Mouse (Mus musculus): ENCODE measurements around the gene Crtac1.
A peak's percentile ranks its signal among the peaks of the same experiment; 100 is the strongest.

Crtac1 gene

DNA sequence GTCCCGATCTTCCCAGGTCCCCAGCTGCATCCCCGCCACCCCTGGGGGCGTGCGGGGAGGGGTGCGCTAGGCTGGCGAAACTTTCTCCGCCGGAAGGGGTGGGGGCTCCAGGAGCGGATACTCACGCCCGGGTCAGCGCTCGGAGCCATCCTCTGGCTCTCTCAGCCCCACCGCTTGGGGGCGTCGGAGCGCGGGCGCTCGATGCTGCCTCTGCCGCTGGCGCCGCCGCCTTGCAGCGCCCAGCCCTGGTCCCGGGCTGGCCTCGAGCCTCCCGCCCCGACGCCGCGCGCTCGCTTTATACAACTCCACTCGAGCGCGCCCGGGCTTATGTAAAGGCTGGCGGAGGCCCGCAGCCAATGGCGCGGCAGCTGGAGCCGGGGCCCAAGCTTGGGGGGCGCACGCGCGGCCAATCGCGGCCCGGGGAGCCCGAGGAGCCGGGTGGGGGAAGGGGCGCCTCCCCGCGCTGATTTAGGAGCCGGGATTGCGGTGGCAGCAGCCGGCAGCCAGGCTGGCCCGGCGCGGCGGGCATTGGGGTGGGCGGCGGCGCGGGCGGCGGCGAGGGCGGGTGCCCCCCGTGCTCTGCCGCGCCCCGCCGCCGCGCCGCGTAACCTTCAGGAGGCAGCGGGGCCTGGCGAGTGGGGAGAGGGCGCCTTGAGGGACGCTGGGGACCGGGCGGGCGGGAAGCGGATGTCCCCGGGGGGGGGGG lies at the start of gene Crtac1:
Gene Crtac1 (minus strand): TSS at position 299 of the 706 bp plus-strand sequence.
- DNase-seq (ENCODE audit: low read depth): no peak

DNA sequence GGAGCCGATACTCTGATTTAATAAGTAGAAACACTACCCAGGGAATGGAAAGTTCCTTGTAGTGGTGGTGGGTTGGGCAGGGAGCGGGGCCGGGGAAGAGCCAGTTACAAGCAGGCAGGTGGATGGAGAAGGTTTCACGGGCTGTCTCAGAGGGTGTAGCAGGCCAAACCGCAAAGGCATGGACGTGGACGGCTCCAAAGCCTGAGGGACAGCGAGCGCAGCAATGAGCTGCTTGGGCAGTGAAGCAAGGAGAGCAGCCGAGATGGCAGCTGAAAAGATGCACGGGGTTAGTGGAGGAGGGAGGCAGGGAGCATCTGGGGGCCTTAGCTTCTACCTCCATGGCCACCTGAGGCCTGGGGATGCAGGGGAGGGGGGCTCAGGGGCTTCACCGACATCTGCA lies 46.7 kb upstream of the Crtac1 start:
- no peak for DNase-seq (ENCODE audit: low read depth)

DNA sequence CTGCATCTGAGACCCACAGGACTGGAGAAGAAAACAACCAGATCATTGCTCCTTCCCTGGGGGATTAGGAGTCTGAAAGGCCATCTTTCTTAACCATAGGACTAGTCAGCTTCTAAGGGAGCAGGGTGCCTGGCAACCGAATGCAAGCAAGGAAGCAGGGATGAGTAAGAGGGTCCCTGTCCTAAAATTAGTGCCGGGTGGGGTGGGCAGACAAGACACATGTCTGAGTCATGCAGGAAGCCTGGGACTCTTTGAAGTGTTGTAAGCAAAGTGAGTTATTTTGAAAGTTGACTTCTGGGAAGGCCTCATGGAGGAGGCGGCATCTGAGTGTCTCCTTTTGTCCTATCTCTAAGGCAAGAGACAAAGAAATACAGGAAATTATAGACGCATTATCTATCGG lies 46.2 kb upstream of the Crtac1 start:
- peak; percentile 78 for DNase-seq (ENCODE audit: low read depth)

DNA sequence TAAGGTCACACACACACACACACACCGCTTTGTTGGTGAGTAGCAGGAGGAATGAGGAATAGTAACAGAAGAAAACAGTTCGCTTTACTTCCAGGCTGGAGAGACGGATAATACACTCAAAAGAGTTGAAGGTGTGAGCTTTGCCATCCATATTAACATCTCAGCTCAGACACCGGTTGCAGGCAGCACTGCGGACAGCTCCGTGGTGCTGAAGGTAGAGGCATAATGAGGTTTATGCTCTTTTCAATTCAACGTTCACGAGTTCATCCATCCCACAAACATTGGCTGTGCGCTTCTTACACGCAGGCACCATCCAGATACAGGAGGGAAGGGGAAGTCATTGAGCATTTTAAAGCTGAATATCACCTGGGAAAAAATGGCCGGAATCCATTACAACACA lies 41.2 kb upstream of the Crtac1 start:
- DNase-seq (ENCODE audit: low read depth): peak; percentile 24

GRCm38 (mm10) chr19:42471571-42471970 lies 40.0 kb upstream of the Crtac1 start:
- DNase-seq (ENCODE audit: low read depth): no peak

GRCm38 (mm10) chr19:42461851-42462250 lies 30.3 kb upstream of the Crtac1 start:
- no peak for DNase-seq (ENCODE audit: low read depth)

GRCm38 (mm10) chr19:42461353-42461752 lies 29.8 kb upstream of the Crtac1 start:
- no peak for DNase-seq (ENCODE audit: low read depth)

DNA sequence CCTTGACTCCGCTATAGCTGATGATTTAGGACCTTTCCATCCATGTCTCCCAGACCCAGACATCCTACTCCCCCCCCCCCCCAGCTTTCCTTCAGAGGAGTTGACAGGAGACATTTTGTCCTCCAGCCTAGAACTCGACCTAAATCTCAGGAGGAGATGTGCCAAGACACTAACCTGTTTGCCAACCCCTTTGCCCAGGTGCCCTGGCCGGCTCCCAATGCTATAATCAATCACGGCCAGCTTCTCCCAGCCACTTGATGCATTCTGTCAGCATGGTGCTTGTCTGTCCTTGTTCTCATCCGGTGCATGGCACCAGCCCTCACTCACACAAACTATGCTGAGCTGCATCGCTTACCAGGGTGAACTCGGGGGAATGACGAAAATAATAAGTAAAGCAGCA lies 27.9 kb upstream of the Crtac1 start:
- no peak for DNase-seq (ENCODE audit: low read depth)

DNA sequence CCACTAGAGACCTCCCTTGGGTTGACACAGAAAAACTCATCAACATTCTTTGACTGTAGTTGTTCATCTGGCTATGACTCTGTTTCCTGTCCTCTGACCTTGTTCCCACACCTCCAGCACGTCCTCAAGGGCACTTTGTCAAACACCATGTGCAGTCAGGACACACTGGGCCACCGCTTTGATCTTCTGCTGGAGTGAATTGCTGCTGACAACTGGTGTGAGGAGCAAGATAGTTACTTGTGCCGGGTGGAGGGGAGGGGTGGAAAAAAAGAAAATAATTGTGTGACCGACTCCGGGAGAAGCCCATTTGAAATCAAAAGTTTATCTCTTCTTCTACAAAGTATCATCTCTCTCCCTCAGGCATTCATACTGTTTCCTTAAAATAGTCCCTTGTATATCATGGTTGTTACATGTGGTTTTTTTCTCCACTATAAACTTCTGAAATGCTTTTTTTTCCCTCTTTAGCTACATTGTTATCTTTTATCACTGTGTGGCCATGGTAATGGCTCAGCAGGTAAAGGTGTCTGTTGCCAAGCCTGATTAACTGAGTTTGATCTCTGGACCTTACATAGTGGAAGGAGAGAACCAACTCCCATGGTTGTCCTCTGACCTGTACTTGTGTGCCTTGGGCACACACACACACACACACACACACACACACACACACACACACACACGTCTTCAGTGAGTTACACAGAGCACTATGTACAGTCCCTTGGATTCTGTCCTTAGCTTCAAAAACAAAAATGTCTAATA lies 23.1 kb upstream of the Crtac1 start:
- DNase-seq (ENCODE audit: low read depth): no peak

- no peak for DNase-seq (ENCODE audit: low read depth)
Observed at GRCm38 (mm10) chr19:42454006-42454405, 22.4 kb upstream of the Crtac1 start.

GRCm38 (mm10) chr19:42452539-42452938 lies 21.0 kb upstream of the Crtac1 start:
- no peak for DNase-seq (ENCODE audit: low read depth)

DNA sequence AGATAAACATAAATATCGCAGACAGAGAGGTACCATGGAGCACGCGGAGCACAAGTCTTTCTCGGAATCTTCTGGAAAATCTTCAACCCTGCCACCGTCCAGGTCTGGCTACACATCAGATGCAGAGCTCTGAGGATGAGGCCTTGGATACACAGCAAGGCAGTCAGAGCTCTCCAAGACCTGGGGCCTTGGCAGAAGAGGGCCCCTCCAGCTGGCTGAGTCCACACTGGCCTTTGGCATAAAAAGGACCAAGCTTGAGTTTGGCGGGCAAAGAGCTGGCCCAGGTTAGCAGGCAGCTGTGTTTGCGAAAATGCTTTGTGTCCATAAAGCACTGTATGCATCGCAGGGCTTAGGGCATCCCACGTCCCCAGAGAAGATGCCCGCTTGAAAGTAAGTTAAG lies 17.0 kb upstream of the Crtac1 start:
- DNase-seq (ENCODE audit: low read depth): no peak

DNA sequence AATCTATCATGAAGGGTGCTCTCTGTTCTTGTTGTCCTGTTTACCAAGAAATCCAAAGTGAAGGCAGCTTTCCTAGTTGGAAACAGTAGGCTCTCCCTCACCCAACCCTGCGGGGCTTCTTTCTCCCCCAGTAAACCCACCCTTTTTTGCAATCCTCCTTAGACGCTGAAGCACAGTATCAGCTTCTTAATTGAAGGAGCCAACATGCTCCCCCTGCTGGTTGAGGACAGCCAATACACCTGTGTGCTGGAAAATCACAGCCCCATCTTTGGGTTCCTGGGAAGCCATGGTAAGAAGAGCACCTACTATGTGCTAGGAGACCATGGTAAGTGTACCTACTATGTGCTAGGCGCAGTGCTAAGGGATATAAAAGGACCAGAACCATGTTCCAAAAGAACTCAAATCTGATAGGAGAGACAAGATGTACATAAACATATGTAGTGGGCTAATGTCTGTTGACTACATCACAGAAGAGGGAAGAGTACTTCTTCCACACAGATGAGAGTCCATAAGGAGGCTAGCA lies 12.4 kb upstream of the Crtac1 start:
- peak; percentile 40 for DNase-seq (ENCODE audit: low read depth)

DNA sequence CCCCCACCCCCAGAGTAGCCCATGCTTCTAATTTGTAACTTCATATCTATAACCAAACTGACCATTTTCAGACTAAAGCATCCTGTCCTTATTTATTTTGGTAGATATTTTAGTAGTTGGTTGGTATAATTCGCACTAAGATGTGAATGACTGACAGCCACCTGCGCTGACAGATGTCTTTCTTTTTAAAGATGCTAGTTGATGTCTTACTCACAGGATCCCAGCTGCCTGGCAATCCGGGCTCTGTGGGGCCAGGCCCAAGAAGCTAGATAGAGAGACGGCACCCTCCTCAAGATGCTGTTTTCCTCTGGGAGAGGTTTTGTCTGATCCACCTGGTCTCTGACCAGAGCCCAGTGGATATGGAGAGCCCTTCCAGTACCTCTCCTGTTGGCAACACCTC lies 11.7 kb upstream of the Crtac1 start:
- DNase-seq (ENCODE audit: low read depth): no peak

GRCm38 (mm10) chr19:42442246-42443197 lies 10.9 kb upstream of the Crtac1 start:
- DNase-seq (ENCODE audit: low read depth): no peak

DNA sequence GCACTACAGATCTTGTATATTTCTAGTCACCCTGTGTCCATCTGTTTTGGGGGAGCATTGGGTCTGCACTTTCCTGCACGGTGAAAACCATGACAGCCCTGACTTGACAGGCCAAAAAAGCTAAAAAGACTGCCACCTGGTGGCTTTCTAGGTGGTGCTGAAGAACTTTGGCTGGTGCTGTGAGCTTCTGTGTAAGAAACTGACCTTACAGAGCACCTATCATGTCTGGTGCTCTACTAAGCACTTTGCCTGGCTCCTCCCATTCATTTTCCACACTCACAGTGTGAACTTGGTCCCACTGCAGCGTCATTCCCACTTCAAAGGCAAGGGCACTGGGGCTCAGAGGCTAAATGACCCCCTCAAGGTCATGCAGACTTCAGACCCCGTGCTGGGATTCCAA lies 8.5 kb upstream of the Crtac1 start:
- DNase-seq (ENCODE audit: low read depth): peak; percentile 15

- peak; percentile 15 for DNase-seq (ENCODE audit: low read depth)
Observed at GRCm38 (mm10) chr19:42439353-42439752, 7.8 kb upstream of the Crtac1 start.

DNA sequence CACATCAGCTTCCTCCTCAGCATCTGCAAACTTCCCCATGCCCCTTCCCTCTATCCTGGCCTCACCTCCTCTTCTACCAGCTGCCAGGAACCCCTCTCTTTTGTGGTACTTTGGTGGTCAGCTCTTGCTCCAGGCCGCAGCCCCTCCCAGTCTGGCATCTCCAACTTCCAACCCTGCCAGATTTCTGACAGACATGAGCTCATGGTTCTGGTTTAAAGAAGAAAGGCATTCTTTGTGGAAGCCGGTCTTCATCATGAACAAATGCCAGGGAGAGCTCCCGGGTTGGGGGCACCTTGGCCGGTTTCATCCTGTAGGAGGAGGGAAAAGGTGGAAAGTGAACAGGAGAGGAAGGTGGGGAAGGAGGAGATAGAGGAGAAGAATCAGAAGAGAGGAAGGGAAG lies 4.0 kb upstream of the Crtac1 start:
- DNase-seq (ENCODE audit: low read depth): no peak

DNA sequence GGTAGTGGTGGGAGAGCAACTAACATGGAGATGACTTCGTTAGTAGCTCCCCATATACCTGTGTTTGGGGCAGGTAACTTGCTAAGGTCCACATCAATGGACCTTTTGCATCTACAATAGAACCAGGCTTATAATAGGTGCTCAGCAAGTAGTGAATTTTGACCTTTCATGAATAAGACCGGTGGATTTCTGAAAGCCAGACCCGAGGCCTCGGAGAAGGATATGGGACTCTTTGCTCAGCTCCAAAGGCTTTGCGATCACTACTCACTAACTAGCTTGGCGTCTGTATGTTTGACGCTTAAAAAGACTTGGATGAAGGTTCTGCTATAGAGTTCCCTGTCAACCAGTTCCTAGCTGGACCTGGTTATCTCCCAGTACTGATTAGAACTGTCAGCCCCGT lies 1.2 kb upstream of the Crtac1 start:
- DNase-seq (ENCODE audit: low read depth): no peak

DNA sequence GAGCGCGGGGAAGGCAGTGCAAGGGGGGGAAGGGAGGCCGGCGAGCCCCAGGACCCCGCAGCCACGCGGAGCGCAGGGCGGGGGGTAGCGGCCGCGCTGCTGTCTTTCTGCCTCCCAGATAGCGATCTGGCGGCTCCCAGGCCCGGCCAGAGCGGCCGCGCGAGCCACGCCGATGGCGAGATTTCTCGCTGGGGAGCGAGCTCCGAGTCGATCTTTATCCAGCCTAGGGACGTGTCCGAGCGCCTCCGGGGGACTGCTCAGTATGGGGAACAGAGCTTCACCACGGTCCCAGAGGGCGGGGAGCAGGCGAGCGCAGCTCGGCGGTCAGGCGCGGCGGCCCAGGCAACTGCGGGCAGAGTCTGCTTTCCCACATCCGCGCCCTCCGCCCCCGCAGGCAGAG lies 608 bp upstream of the Crtac1 start:
- DNase-seq (ENCODE audit: low read depth): no peak

GRCm38 (mm10) chr19:42430981-42431380 lies 602 bp downstream of the Crtac1 start:
- no peak for DNase-seq (ENCODE audit: low read depth)

- peak; percentile 58 for DNase-seq (ENCODE audit: low read depth)
Observed at GRCm38 (mm10) chr19:42429410-42429809, 2.2 kb downstream of the Crtac1 start.

Measured in 416B (cell line).